Mouse (Mus musculus) adrenal gland, postnatal 10 days (tissue): ENCODE measurements around the gene Elovl1. TPM values are rescaled to one million over a fixed set of nuclear protein-coding genes. Genes with fewer than 3 reads are reported as not detected.
A peak's percentile ranks its signal among the peaks of the same experiment; 100 is the strongest.

Experiments used
- DNase-seq: peaks from one replicate; pipeline ENCODE4 v3.0.0; 2021; ENCODE audit warnings: mixed read lengths
- long read RNA-seq, 2 experiments: library from polyadenylated mRNA; stranded (forward); transcript quantifications; one replicate each; pipeline ENCODE4 v2.0.0; 2021
- total RNA-seq, 2 experiments: library from RNA; stranded (reverse); gene quantifications; 2 replicates each; pipeline ENCODE4 v1.2.3; 2021

Gene Elovl1
- total RNA-seq = 10 to 100 TPM; 53.2 to 56.5 TPM
- long read RNA-seq, experiment 1, transcript Elovl1-201 (8 exons, 1,811 nt) = major isoform, 61 of 85 reads
- long read RNA-seq, experiment 1, partial matches to known transcripts = 15 of 85 reads
- long read RNA-seq, experiment 1, other reads (novel, unspliced or antisense) = 8 of 85 reads
- long read RNA-seq, experiment 2, transcript Elovl1-201 (8 exons, 1,811 nt) = major isoform, 35 of 37 reads
- long read RNA-seq, experiment 2, partial matches to known transcripts = 0 of 37 reads
- long read RNA-seq, experiment 2, other reads (novel, unspliced or antisense) = 2 of 37 reads

- peak; percentile 94 for DNase-seq
Observed at GRCm38 (mm10) chr4:118427768-118428451, at the start of gene Elovl1. Gene Elovl1 (plus strand): TSS chr4:118428093.

- DNase-seq = no peak
Observed at GRCm38 (mm10) chr4:118383271-118383670, 44.6 kb upstream of the Elovl1 start.

- no peak for DNase-seq
Observed at GRCm38 (mm10) chr4:118387316-118387715, 40.6 kb upstream of the Elovl1 start.

GRCm38 (mm10) chr4:118390146-118390545 lies 37.7 kb upstream of the Elovl1 start:
- DNase-seq = no peak

GRCm38 (mm10) chr4:118394505-118394904 lies 33.4 kb upstream of the Elovl1 start:
- no peak for DNase-seq

- DNase-seq = no peak
Observed at GRCm38 (mm10) chr4:118395289-118395688, 32.6 kb upstream of the Elovl1 start.

GRCm38 (mm10) chr4:118396433-118396832 lies 31.5 kb upstream of the Elovl1 start:
- no peak for DNase-seq

GRCm38 (mm10) chr4:118398400-118398799 lies 29.5 kb upstream of the Elovl1 start:
- no peak for DNase-seq

GRCm38 (mm10) chr4:118401421-118401820 lies 26.5 kb upstream of the Elovl1 start:
- no peak for DNase-seq

- no peak for DNase-seq
Observed at GRCm38 (mm10) chr4:118401918-118402317, 26.0 kb upstream of the Elovl1 start.

- peak; percentile 46 for DNase-seq
Observed at GRCm38 (mm10) chr4:118402701-118403100, 25.2 kb upstream of the Elovl1 start.

- DNase-seq = peak; percentile 94
Observed at GRCm38 (mm10) chr4:118409142-118409900, 18.6 kb upstream of the Elovl1 start, which contains the start of the genes Szt2 and Med8. Gene Szt2 (minus strand): TSS chr4:118409273. Gene Med8 (plus strand): TSS chr4:118409337.

- DNase-seq = no peak
Observed at GRCm38 (mm10) chr4:118410871-118411270, 17.0 kb upstream of the Elovl1 start.

- no peak for DNase-seq
Observed at GRCm38 (mm10) chr4:118413553-118413952, 14.3 kb upstream of the Elovl1 start.

GRCm38 (mm10) chr4:118415779-118416178 lies 12.1 kb upstream of the Elovl1 start:
- DNase-seq = no peak

GRCm38 (mm10) chr4:118416329-118416728 lies 11.6 kb upstream of the Elovl1 start:
- no peak for DNase-seq

GRCm38 (mm10) chr4:118417112-118417797 lies 10.6 kb upstream of the Elovl1 start:
- no peak for DNase-seq

- DNase-seq = no peak
Observed at GRCm38 (mm10) chr4:118421384-118421783, 6.5 kb upstream of the Elovl1 start.

- no peak for DNase-seq
Observed at GRCm38 (mm10) chr4:118424541-118425160, 3.2 kb upstream of the Elovl1 start.

GRCm38 (mm10) chr4:118425374-118425773 lies 2.5 kb upstream of the Elovl1 start:
- DNase-seq = no peak

GRCm38 (mm10) chr4:118427415-118427767 lies 502 bp upstream of the Elovl1 start:
- no peak for DNase-seq
